Mouse (Mus musculus) brown adipose tissue, adult 24 weeks (tissue): ENCODE data around the gene Glg1. TPM values are rescaled to one million over a fixed set of nuclear protein-coding genes. Genes with fewer than 3 reads are reported as not detected.
A peak's percentile ranks its signal among the peaks of the same experiment; 100 is the strongest.
"Not testable (repeated sequence)": the region's sequence is repeated elsewhere in the genome, so short reads cannot be mapped to it uniquely, and the experiment has no call there.

Experiments used
- H3K27ac ChIP-seq: fragments of 200-500 bp; replicated peaks from 2 replicates; pipeline ENCODE4 v1.5.1; 2012; ENCODE audit warnings: low read depth, mild to moderate bottlenecking, low read length
- H3K4me1 ChIP-seq: fragments of 200-500 bp; 2 replicates; pipeline ENCODE4 v1.6.1; 2012; ENCODE audit warnings: low read length, mixed read lengths; ENCODE audit not compliant: control insufficient read depth, insufficient read depth, insufficient read length
- H3K4me3 ChIP-seq: fragments of 200-500 bp; 2 replicates; pipeline ENCODE4 v1.5.1; 2012; ENCODE audit warnings: low read depth, mild to moderate bottlenecking, low read length, moderate library complexity; ENCODE audit not compliant: insufficient read depth
- polyA plus RNA-seq: library from polyadenylated mRNA; stranded (reverse); fragments of >200 nt; gene quantifications from 2 replicates; pipeline ENCODE4 v1.2.4, GENCODE M21; 2012; ENCODE audit not compliant: missing spikeins, insufficient read depth, insufficient read length

The Glg1 gene
- polyA plus RNA-seq, 1 experiment: 21.8 TPM

DNA sequence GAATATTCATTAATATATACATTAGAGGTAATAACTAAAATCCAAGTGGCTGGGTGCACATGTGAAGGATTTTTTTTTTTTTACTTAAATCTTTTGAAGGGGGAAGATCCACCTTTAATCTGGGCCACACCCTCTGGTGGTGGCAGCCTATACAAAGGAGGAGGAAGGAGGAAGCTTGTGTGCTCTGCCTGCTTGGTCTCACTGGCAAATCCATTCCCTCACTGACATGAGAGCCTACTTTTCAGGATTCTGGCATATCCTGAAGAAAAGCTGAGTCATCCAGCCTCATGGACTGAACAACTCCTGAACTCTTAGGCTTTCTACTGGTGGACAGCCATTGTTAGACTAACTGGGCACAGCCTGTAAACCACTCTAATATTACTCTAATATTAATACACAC lies 49.1 kb downstream of the Glg1 start:
- peaks cover 8% of the 10 kb centered on the region for H3K4me1 ChIP-seq
- no peak overlapping the region for H3K4me3 ChIP-seq
- H3K27ac ChIP-seq: no peak overlapping the region

GRCm38 (mm10) chr8:111206321-111206720 lies 52.7 kb downstream of the Glg1 start:
- Histone ChIP-seq H3K4me1 (peaks cover 8% of the 10 kb centered on the region), H3K27ac (no peak overlapping the region), H3K4me3 (no peak overlapping the region)

GRCm38 (mm10) chr8:111205033-111205432 lies 54.0 kb downstream of the Glg1 start:
- Histone ChIP-seq H3K27ac (no peak overlapping the region), H3K4me1 (peaks cover 8% of the 10 kb centered on the region), H3K4me3 (no peak overlapping the region)

DNA sequence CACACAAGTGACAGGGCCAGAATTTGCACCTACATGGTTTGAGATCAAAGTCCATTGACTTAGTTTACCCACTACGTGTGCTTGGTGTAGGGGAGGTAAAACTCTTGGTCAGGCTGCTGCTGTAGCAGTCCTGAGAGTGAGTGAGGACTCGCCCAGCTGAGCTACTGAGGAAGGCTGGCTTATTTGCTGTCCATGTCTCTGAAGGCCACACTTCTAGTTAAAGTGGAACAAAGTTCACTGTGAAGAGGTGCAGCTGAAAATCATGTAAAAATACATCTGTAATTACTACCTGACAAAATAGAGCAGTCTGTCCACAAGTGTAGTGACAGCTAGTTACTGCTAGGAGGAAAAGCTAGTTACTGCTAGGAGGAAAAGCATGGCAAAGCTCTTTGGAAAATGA lies 55.7 kb downstream of the Glg1 start:
- Histone ChIP-seq H3K4me3 (no peak overlapping the region), H3K27ac (0 out of 2 replicates have a peak overlapping the region, but pooled peaks have one; percentile 8), H3K4me1 (peaks cover 3% of the 10 kb centered on the region)

DNA sequence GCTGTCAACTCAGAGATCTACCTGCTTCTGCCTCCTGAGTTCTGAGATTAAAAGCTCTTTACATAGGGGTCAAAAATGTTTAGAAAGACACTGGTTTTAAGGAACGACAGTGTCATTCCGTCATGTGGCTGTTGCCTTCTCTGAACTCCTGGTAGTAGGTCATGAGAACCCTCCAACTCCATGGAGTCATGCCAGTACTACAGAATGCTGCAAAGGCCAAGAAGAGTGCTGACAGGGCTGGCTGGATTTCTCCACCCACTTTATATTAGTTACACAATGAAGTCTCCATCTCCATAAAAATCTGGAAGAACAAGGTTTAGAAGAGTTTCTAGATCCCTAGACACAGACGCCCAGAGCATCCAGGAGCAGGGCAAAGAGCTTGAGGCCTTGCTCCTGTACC lies 61.0 kb downstream of the Glg1 start:
- no peak overlapping the region for H3K27ac ChIP-seq
- no peak overlapping the region for H3K4me3 ChIP-seq
- no peaks in the 10 kb centered on the region; the same call in 1 of the 2 replicates for H3K4me1 ChIP-seq

GRCm38 (mm10) chr8:111196181-111196580 lies 62.8 kb downstream of the Glg1 start:
- H3K27ac ChIP-seq: no peak overlapping the region
- no peak overlapping the region for H3K4me3 ChIP-seq
- H3K4me1 ChIP-seq: no peaks in the 10 kb centered on the region; the same call in 1 of the 2 replicates

DNA sequence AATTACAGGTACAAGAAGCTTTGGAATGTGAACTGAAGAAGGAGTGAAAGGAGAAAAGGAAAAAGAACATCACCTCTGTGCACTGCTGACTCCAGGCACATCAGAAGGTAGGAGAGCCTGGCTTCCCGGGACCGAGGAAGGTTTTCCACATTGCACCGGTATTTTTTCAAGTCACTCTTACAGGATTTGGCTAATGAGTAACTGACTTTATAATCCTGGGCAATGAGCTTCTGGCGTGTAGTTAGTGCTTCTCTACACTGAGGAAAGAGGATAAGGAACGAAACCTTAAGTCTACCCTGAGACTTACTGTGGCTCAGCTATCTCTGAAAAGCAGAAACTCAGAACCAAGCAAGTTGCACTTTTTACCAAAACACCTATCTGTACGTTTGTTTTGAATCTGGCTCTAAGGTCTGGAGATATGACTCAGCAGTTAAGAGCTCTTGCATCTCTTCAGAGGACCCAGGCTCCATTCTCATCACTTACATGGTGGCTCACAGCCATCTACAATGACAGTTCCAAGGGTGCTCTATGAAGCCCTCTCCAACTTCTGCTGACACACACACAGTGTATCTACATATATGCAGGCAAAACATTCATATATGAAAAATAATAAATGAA lies 70.3 kb downstream of the Glg1 start:
- no peaks in the 10 kb centered on the region for H3K4me1 ChIP-seq

DNA sequence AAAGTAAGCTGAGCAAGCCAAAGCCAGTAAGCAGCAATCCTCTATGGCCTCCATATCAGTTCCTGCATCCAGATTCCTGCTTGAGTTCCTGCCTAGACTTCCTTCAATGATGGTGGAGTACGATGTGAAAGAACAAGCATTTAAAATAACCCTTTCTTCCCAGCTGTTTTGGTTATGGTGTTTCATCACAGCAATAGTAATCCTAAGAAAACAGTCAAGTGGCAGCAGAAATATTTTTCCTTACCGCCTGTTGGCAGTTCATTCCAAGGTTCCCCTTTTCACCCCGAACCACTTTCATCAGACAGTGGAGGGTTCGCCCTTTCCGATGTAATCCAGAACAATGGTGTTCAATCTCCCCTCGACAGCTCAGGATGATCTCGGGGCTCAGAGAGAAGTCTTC lies 71.5 kb downstream of the Glg1 start:
- no peak overlapping the region for H3K27ac ChIP-seq
- H3K4me1 ChIP-seq: no peaks in the 10 kb centered on the region
- no peak overlapping the region for H3K4me3 ChIP-seq

More for the DNA sequence above, 70.3 kb downstream of the Glg1 start:
- H3K4me3 ChIP-seq: no peak overlapping the region
- H3K27ac ChIP-seq: no peak overlapping the region

DNA sequence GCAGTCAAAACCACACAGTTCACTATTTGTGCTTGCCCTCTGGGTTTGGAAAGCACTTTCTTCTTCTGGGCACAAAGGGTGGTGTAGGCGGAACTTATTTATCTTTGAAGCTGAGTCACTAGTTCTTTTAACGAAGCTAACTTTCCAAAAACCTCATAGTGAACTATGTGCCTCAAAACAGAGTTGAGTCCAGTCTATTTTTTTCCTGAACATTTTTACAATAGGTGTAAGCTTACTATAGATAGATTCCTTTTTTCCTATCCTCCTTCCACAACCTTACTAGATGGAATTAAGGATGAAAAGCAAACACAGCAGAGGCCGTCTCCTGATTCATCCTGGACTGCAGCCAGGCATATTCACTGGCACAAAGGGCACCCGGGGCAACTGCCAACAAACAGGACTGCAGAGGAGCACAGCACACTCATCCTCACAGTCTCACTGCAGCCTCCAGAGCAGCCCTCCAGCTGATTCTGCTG lies 73.5 kb downstream of the Glg1 start:
- Histone ChIP-seq H3K4me1 (no peaks in the 10 kb centered on the region), H3K27ac (no peak overlapping the region)

DNA sequence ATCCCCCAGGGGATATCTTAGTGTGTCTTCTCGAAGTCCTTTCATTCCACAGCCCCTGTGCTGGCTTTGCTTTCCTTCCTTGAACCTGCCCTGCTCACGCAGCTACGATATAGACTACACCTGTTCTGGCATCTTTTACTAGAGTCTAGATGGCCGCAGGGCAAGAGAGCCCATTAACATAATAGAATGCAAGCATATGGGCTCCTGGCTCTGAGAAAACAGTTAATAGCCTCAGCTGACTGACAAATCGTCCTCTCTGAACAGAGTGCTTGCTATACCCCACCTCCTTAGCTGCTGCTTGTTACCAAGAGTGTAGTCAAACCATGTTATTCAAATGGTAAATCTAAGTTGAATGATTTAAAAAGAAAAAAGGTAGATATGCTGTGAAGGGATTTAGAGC lies 87.4 kb downstream of the Glg1 start:
- Histone ChIP-seq H3K4me1 (no peaks in the 10 kb centered on the region), H3K4me3 (no peak overlapping the region), H3K27ac (no peak overlapping the region)

More for the DNA sequence above, 73.5 kb downstream of the Glg1 start:
- H3K4me3 ChIP-seq: no peak overlapping the region

DNA sequence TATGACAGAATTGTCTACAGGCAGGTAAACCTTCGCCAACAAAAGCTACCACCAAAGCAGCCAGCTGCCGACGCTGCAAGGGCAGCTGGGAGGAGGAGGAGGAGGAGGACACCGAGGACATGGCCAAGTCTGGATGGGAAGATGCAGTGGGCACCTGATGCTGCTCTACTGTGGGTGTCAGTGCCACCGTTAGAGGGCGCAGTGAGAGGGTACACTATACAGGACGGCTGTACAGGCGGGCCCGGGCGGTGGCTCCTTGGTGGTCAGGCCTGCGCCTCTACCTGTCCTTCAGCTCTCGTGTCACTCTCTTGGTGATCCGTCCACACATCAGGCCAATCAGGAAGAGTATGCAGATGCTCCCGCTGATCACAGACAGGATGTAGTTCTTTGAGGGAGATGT lies 101.4 kb downstream of the Glg1 start:
- Histone ChIP-seq H3K4me3 (no peak overlapping the region), H3K27ac (no peak overlapping the region), H3K4me1 (no peaks in the 10 kb centered on the region)

DNA sequence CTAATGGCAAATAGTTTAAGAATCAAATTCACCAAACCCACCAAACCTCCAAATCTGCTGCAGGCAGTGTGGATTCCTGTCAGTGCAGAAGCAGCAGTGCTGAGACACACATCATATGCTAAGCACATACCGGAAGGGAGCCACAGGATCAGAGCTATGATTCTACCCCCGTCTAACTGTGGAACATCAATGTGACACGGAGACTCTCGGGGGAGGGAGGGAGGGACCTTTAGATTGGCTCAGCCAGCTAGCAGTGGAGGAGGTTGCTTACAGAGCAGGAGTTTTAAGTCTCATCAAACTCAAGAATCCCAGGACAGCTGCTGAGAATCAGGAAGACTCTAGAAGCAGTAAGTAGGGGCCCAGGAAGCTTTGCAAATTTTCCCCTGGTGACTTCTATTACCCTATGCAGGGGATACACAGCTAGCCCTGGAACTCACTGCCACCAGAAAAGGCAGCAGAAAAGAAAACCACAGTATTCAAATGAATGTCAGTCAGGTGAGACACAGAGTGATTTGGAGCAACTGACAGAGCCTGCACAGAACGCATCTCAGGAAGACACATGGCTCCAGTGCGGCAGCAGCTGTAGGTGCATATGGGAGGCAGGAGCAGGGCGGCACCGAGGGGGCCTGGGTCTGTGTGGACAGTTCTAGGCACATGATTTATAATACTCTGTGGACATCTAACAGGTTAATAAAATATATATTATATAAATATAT lies 103.1 kb downstream of the Glg1 start:
- no peak overlapping the region for H3K27ac ChIP-seq

GRCm38 (mm10) chr8:111145460-111146012 lies 113.5 kb downstream of the Glg1 start:
- H3K4me1 ChIP-seq: not testable (repeated sequence)
- peak overlapping the region; percentile 97 for H3K4me3 ChIP-seq
- peak overlapping the region; percentile 82 for H3K27ac ChIP-seq

More for the DNA sequence above, 103.1 kb downstream of the Glg1 start:
- Histone ChIP-seq H3K4me1 (no peaks in the 10 kb centered on the region), H3K4me3 (no peak overlapping the region)

GRCm38 (mm10) chr8:111144901-111145459 lies 114.0 kb downstream of the Glg1 start:
- H3K27ac ChIP-seq: peak overlapping the region; percentile 55

DNA sequence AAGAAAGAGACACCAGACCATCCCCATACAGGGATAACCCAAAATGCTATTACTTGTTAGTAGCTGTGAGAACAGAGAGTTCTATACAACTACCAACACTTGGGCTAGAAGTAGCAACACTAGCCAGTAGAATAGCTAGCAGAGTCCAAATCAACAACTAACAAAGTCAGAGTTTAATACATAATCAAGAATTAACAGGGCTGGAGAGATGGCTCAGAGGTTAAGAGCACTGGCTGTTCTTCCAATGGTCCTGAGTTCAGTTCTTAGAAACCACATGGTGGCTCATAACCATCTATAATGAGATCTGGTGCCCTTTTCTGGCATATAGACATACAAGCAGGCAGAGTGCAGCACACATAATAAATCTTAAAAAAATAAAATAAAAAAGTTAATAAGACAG lies 116.5 kb downstream of the Glg1 start:
- H3K27ac ChIP-seq: no peak overlapping the region
- no peak overlapping the region for H3K4me3 ChIP-seq
- H3K4me1 ChIP-seq: peaks cover 7% of the 10 kb centered on the region; the same call in 1 of the 2 replicates

More at GRCm38 (mm10) chr8:111144901-111145459, 114.0 kb downstream of the Glg1 start:
- H3K4me1 ChIP-seq: not testable (repeated sequence)
- H3K4me3 ChIP-seq: peak overlapping the region; percentile 97
